Mouse (Mus musculus): ENCODE results near the gene Gm20696. TPM values are rescaled to one million over a fixed set of nuclear protein-coding genes. Genes with fewer than 3 reads are reported as not detected.
A peak's percentile ranks its signal among the peaks of the same experiment; 100 is the strongest.

Gene Gm20696
- total and polyA plus RNA-seq, 3 experiments: 1.5 to 7.1 TPM; not detected in 1

GRCm38 (mm10) chr6:99466354-99466753 lies 200.2 kb downstream of the Gm20696 start:
- H3K9me3 ChIP-seq (replicated peaks): no peaks in the 10 kb centered on the region
- H3K4me3 ChIP-seq (ENCODE audit: low read depth, low read length): no peak overlapping the region
- ATAC-seq (ENCODE audit: extremely low read depth, insufficient number of reproducible peaks, low FRiP score, poor library complexity, severe bottlenecking) (no peak), DNase-seq (ENCODE audit: low spot score) (no peak)
- peaks cover 52% of the 10 kb centered on the region for H3K36me3 ChIP-seq (replicated peaks)
- TF ChIP-seq CTCF (IDR thresholded peaks at IDR 0.05; ENCODE audit: low read depth, low read length) (no peak), POLR2AphosphoS5 (IDR thresholded peaks at IDR 0.05; ENCODE audit: insufficient replicate concordance, low read depth, low read length) (no peak), GATA1 (IDR thresholded peaks at IDR 0.05; ENCODE audit: borderline replicate concordance, low read length) (no peak), GATA2 (IDR thresholded peaks at IDR 0.05; ENCODE audit: borderline replicate concordance, low read depth, low read length) (no peak), TAL1 (conservative IDR thresholded peaks at IDR 0.05; ENCODE audit: low read depth, low read length) (no peak)
- H3K4me1 ChIP-seq (ENCODE audit: insufficient read depth, low read depth, low read length): no peaks in the 10 kb centered on the region
- no peaks in the 10 kb centered on the region for H3K27me3 ChIP-seq (ENCODE audit: insufficient read depth, low read length)

- no peaks in the 10 kb centered on the region for H3K4me1 ChIP-seq (ENCODE audit: insufficient read depth, low read depth, low read length)
- DNase-seq (ENCODE audit: low spot score): no peak
- peaks cover 56% of the 10 kb centered on the region for H3K36me3 ChIP-seq (replicated peaks)
- ATAC-seq (ENCODE audit: extremely low read depth, insufficient number of reproducible peaks, low FRiP score, poor library complexity, severe bottlenecking): no peak
- no peaks in the 10 kb centered on the region for H3K9me3 ChIP-seq (replicated peaks)
- no peak overlapping the region for H3K4me3 ChIP-seq (ENCODE audit: low read depth, low read length)
- TF ChIP-seq CTCF (IDR thresholded peaks at IDR 0.05; ENCODE audit: low read depth, low read length): no peak
- no peak for TF ChIP-seq GATA2 (IDR thresholded peaks at IDR 0.05; ENCODE audit: borderline replicate concordance, low read depth, low read length)
- no peak for TF ChIP-seq GATA1 (IDR thresholded peaks at IDR 0.05; ENCODE audit: borderline replicate concordance, low read length)
- TF ChIP-seq POLR2AphosphoS5 (IDR thresholded peaks at IDR 0.05; ENCODE audit: insufficient replicate concordance, low read depth, low read length): no peak
- no peak for TF ChIP-seq TAL1 (conservative IDR thresholded peaks at IDR 0.05; ENCODE audit: low read depth, low read length)
- H3K27me3 ChIP-seq (ENCODE audit: insufficient read depth, low read length): no peaks in the 10 kb centered on the region
These were observed 202.1 kb downstream of the Gm20696 start for GRCm38 (mm10) chr6:99464449-99464848.

GRCm38 (mm10) chr6:99463906-99464305 lies 202.7 kb downstream of the Gm20696 start:
- no peaks in the 10 kb centered on the region for H3K9me3 ChIP-seq (replicated peaks)
- DNase-seq (ENCODE audit: low spot score) (no peak), ATAC-seq (ENCODE audit: extremely low read depth, insufficient number of reproducible peaks, low FRiP score, poor library complexity, severe bottlenecking) (no peak)
- no peak overlapping the region for H3K4me3 ChIP-seq (ENCODE audit: low read depth, low read length)
- no peaks in the 10 kb centered on the region for H3K27me3 ChIP-seq (ENCODE audit: insufficient read depth, low read length)
- no peaks in the 10 kb centered on the region for H3K4me1 ChIP-seq (ENCODE audit: insufficient read depth, low read depth, low read length)
- peaks cover 53% of the 10 kb centered on the region for H3K36me3 ChIP-seq (replicated peaks)
- TF ChIP-seq POLR2AphosphoS5 (IDR thresholded peaks at IDR 0.05; ENCODE audit: insufficient replicate concordance, low read depth, low read length): no peak
- TF ChIP-seq CTCF (IDR thresholded peaks at IDR 0.05; ENCODE audit: low read depth, low read length): no peak
- no peak for TF ChIP-seq GATA1 (IDR thresholded peaks at IDR 0.05; ENCODE audit: borderline replicate concordance, low read length)
- TF ChIP-seq GATA2 (IDR thresholded peaks at IDR 0.05; ENCODE audit: borderline replicate concordance, low read depth, low read length): no peak
- no peak for TF ChIP-seq TAL1 (conservative IDR thresholded peaks at IDR 0.05; ENCODE audit: low read depth, low read length)

GRCm38 (mm10) chr6:99458775-99459174 lies 207.8 kb downstream of the Gm20696 start:
- DNase-seq (ENCODE audit: low spot score) (no peak), ATAC-seq (ENCODE audit: extremely low read depth, insufficient number of reproducible peaks, low FRiP score, poor library complexity, severe bottlenecking) (no peak)
- H3K4me3 ChIP-seq (ENCODE audit: low read depth, low read length): no peak overlapping the region
- no peaks in the 10 kb centered on the region for H3K9me3 ChIP-seq (replicated peaks)
- no peak for TF ChIP-seq GATA2 (IDR thresholded peaks at IDR 0.05; ENCODE audit: borderline replicate concordance, low read depth, low read length)
- TF ChIP-seq GATA1 (IDR thresholded peaks at IDR 0.05; ENCODE audit: borderline replicate concordance, low read length): no peak
- TF ChIP-seq POLR2AphosphoS5 (IDR thresholded peaks at IDR 0.05; ENCODE audit: insufficient replicate concordance, low read depth, low read length): no peak
- no peak for TF ChIP-seq CTCF (IDR thresholded peaks at IDR 0.05; ENCODE audit: low read depth, low read length)
- no peak for TF ChIP-seq TAL1 (conservative IDR thresholded peaks at IDR 0.05; ENCODE audit: low read depth, low read length)
- H3K36me3 ChIP-seq (replicated peaks): peaks cover 49% of the 10 kb centered on the region
- H3K4me1 ChIP-seq (ENCODE audit: insufficient read depth, low read depth, low read length): no peaks in the 10 kb centered on the region
- no peaks in the 10 kb centered on the region for H3K27me3 ChIP-seq (ENCODE audit: insufficient read depth, low read length)

GRCm38 (mm10) chr6:99453763-99454520 lies 212.7 kb downstream of the Gm20696 start:
- H3K9me3 ChIP-seq (replicated peaks): no peaks in the 10 kb centered on the region
- DNase-seq (ENCODE audit: low spot score) (no peak), ATAC-seq (ENCODE audit: extremely low read depth, insufficient number of reproducible peaks, low FRiP score, poor library complexity, severe bottlenecking) (no peak)
- H3K27me3 ChIP-seq (ENCODE audit: insufficient read depth, low read length): no peaks in the 10 kb centered on the region
- no peaks in the 10 kb centered on the region for H3K4me1 ChIP-seq (ENCODE audit: insufficient read depth, low read depth, low read length)
- peaks cover 53% of the 10 kb centered on the region for H3K36me3 ChIP-seq (replicated peaks)
- H3K4me3 ChIP-seq (ENCODE audit: low read depth, low read length): no peak overlapping the region
- no peak for TF ChIP-seq TAL1 (conservative IDR thresholded peaks at IDR 0.05; ENCODE audit: low read depth, low read length)
- no peak for TF ChIP-seq GATA2 (IDR thresholded peaks at IDR 0.05; ENCODE audit: borderline replicate concordance, low read depth, low read length)
- TF ChIP-seq CTCF (IDR thresholded peaks at IDR 0.05; ENCODE audit: low read depth, low read length): no peak
- no peak for TF ChIP-seq POLR2AphosphoS5 (IDR thresholded peaks at IDR 0.05; ENCODE audit: insufficient replicate concordance, low read depth, low read length)
- TF ChIP-seq GATA1 (IDR thresholded peaks at IDR 0.05; ENCODE audit: borderline replicate concordance, low read length): no peak

GRCm38 (mm10) chr6:99452638-99453185 lies 213.9 kb downstream of the Gm20696 start:
- Histone ChIP-seq H3K27me3 (ENCODE audit: insufficient read depth, low read length) (no peaks in the 10 kb centered on the region), H3K36me3 (replicated peaks) (peaks cover 51% of the 10 kb centered on the region), H3K4me3 (ENCODE audit: low read depth, low read length) (no peak overlapping the region), H3K4me1 (ENCODE audit: insufficient read depth, low read depth, low read length) (no peaks in the 10 kb centered on the region), H3K9me3 (replicated peaks) (no peaks in the 10 kb centered on the region)
- DNase-seq (ENCODE audit: low spot score) (no peak), ATAC-seq (ENCODE audit: extremely low read depth, insufficient number of reproducible peaks, low FRiP score, poor library complexity, severe bottlenecking) (peak; percentile 40; the same call in 1 of the 2 replicates)
- TF ChIP-seq GATA1 (IDR thresholded peaks at IDR 0.05; ENCODE audit: borderline replicate concordance, low read length) (no peak), POLR2AphosphoS5 (IDR thresholded peaks at IDR 0.05; ENCODE audit: insufficient replicate concordance, low read depth, low read length) (no peak), CTCF (IDR thresholded peaks at IDR 0.05; ENCODE audit: low read depth, low read length) (no peak), GATA2 (IDR thresholded peaks at IDR 0.05; ENCODE audit: borderline replicate concordance, low read depth, low read length) (no peak)

Measured in G1E (cell line).